Mouse (Mus musculus) activated CD4-positive, CD25-positive, alpha-beta regulatory T cell, adult 9 weeks (primary cell): ENCODE measurements around the gene Olfr1392. TPM values are rescaled to one million over a fixed set of nuclear protein-coding genes. Genes with fewer than 3 reads are reported as not detected.

Experiments
- polyA plus RNA-seq: library from polyadenylated mRNA; unstranded; fragments of 100-300 nt; shearing (Covaris generic); gene quantifications from one replicate; pipeline ENCODE4 v1.2.1, GENCODE M21; 2017

Gene Olfr1392
- polyA plus RNA-seq: not detected

GRCm38 (mm10) chr11:49284982-49285381, at the start of gene Olfr1392:
Gene Olfr1392 (plus strand): TSS chr11:49285282.

GRCm38 (mm10) chr11:49243727-49244594, 41.1 kb upstream of the Olfr1392 start, which contains the start of gene Mgat1:
Gene Mgat1 (plus strand): TSS chr11:49244191.

GRCm38 (mm10) chr11:49278222-49278621, 6.9 kb upstream of the Olfr1392 start, which contains the start of gene Olfr1393:
Gene Olfr1393 (plus strand): TSS chr11:49278304.

GRCm38 (mm10) chr11:49304441-49304840, 19.4 kb downstream of the Olfr1392 start, which contains the start of gene Olfr10:
Gene Olfr10 (plus strand): TSS chr11:49304741.

GRCm38 (mm10) chr11:49322442-49322841, 37.4 kb downstream of the Olfr1392 start, which contains the start of gene Olfr1391:
Gene Olfr1391 (plus strand): TSS chr11:49322742.

GRCm38 (mm10) chr11:49334888-49335287, 49.8 kb downstream of the Olfr1392 start, which contains the start of gene Olfr1390:
Gene Olfr1390 (plus strand): TSS chr11:49335188.

Other genes with a start within 250 kb of the Olfr1392 start
- gene 9930111J21Rik2, start 234.0 kb upstream of the Olfr1392 start, polyA plus RNA-seq: 168 TPM
- 375 TPM for gene Tgtp2, start 221.1 kb upstream of the Olfr1392 start, polyA plus RNA-seq
- gene Ifi47, start 208.7 kb upstream of the Olfr1392 start, polyA plus RNA-seq: 613 TPM
- gene Olfr1396, start 170.4 kb upstream of the Olfr1392 start, polyA plus RNA-seq: not detected
- not detected for gene Olfr1395, start 143.0 kb upstream of the Olfr1392 start, polyA plus RNA-seq
- gene Olfr1394, start 130.9 kb upstream of the Olfr1392 start, polyA plus RNA-seq: not detected
- not detected for gene Btnl9, start 98.1 kb upstream of the Olfr1392 start, polyA plus RNA-seq
- gene Zfp62, start 82.0 kb upstream of the Olfr1392 start, polyA plus RNA-seq: 78.7 TPM
- gene Mgat1, start 41.1 kb upstream of the Olfr1392 start, polyA plus RNA-seq: 128 TPM
- gene Olfr1393, start 7.0 kb upstream of the Olfr1392 start, polyA plus RNA-seq: not detected
- not detected for gene Olfr10, start 19.5 kb downstream of the Olfr1392 start, polyA plus RNA-seq
- gene Olfr1391, start 37.5 kb downstream of the Olfr1392 start, polyA plus RNA-seq: not detected
- not detected for gene Olfr1390, start 49.9 kb downstream of the Olfr1392 start, polyA plus RNA-seq
- not detected for gene Olfr1389, start 137.8 kb downstream of the Olfr1392 start, polyA plus RNA-seq
- gene Olfr1388, start 151.3 kb downstream of the Olfr1392 start, polyA plus RNA-seq: 0.09 TPM
- gene Olfr1387, start 170.1 kb downstream of the Olfr1392 start, polyA plus RNA-seq: not detected
- not detected for gene Olfr1386, start 179.8 kb downstream of the Olfr1392 start, polyA plus RNA-seq
- 0.15 TPM for gene Olfr1385, start 203.8 kb downstream of the Olfr1392 start, polyA plus RNA-seq
- gene Olfr1384, start 221.4 kb downstream of the Olfr1392 start, polyA plus RNA-seq: not detected
- gene Olfr1383, start 234.4 kb downstream of the Olfr1392 start, polyA plus RNA-seq: not detected
- not detected for gene Olfr1382, start 243.0 kb downstream of the Olfr1392 start, polyA plus RNA-seq